Mouse (Mus musculus): ENCODE measurements around the gene Fam243. TPM values are rescaled to one million over a fixed set of nuclear protein-coding genes. Genes with fewer than 3 reads are reported as not detected.

Gene Fam243
- polyA plus RNA-seq, 1 experiment, result not detected

DNA sequence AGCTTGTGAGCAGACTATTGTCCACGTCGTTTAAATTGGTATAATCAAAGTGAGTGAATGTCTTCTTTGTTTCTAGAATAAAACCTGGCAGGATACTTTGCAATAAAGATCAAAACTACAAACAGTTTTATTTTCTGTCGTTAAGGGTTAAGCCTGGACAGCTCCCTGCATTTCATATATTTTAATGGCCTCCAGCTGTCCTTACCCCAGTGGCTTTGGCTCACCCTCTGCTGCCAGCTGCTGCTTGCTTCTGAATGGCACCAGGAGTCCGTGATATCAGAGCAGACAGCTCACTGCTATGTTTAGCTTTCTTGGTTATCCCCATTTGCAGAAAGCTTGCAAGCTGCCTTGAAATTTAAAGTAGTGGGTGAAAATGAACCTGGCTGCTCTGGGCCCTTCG is 19.3 kb downstream of the Fam243 start:
- TF ChIP-seq FLI1 (IDR thresholded peaks at IDR 0.05; ENCODE audit: low read length) (no peak), GATA1 (IDR thresholded peaks at IDR 0.05; ENCODE audit: borderline replicate concordance, low read length) (no peak)
- Histone ChIP-seq H3K4me1 (peaks cover 69% of the 10 kb centered on the region), H3K9me3 (no peaks in the 10 kb centered on the region)

GRCm38 (mm10) chr16:92301412-92301806 is 19.8 kb downstream of the Fam243 start:
- Histone ChIP-seq H3K27me3 (replicated peaks) (peaks cover 4% of the 10 kb centered on the region), H3K4me1 (peaks cover 73% of the 10 kb centered on the region), H3K36me3 (replicated peaks; ENCODE audit: low read length) (peaks cover 16% of the 10 kb centered on the region), H3K9me3 (no peaks in the 10 kb centered on the region), H3K4me3 (replicated peaks) (peak overlapping the region; percentile 95)
- TF ChIP-seq GATA1 (IDR thresholded peaks at IDR 0.05; ENCODE audit: borderline replicate concordance, low read length) (no peak), FLI1 (IDR thresholded peaks at IDR 0.05; ENCODE audit: low read length) (no peak)

More for the DNA sequence above, 19.3 kb downstream of the Fam243 start:
- Histone ChIP-seq H3K4me3 (replicated peaks) (peak overlapping the region; percentile 95), H3K36me3 (replicated peaks; ENCODE audit: low read length) (peaks cover 22% of the 10 kb centered on the region), H3K27me3 (replicated peaks) (no peaks in the 10 kb centered on the region)

DNA sequence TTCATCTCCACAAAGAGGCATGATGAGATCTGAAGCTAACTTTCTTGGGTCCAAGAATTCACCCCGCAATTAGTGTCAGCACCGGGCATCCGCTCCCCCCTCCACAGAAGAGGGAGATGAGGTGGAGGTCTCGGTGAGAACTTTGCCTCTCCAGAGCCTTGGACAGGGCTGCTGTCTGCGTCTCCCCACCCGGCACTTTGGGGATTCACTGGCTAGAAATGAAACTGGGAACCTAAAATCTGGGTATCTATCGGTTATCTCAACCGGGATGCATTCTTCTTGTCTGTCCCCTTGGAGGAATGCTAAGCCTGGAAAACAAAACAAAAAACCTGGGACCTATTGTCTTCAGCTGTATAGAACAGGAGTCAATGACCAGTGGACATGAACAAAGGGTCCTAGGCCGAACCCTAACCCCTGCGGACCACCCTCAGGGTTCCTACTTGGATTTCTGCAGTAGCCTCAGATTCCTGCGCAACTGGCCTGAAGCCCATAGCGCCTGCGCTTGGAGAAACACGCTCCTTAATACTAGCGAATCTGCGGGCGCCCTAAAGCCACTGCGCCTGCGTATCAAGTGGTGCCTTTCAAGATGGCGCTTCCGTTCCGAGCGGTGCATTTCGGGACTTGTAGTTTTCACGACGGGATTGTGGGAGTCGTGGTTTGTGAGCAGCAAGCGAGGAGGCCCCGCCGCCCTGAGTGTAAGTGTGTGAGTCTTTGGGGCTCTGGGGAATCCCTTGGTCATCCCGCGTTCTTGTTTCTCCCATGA is 20.4 kb downstream of the Fam243 start, which contains the start of gene Smim11:
Gene Smim11 (plus strand): TSS at position 638 of the 763 bp plus-strand sequence.
- Histone ChIP-seq H3K36me3 (replicated peaks; ENCODE audit: low read length) (peaks cover 10% of the 10 kb centered on the region), H3K4me3 (replicated peaks) (peak within 1 kb of the TSS; percentile 95), H3K27me3 (replicated peaks) (peaks cover 5% of the 10 kb centered on the region), H3K4me1 (peaks cover 75% of the 10 kb centered on the region), H3K9me3 (no peaks in the 10 kb centered on the region)
- peak; percentile 98 for TF ChIP-seq GATA1 (IDR thresholded peaks at IDR 0.05; ENCODE audit: borderline replicate concordance, low read length)
- no peak for TF ChIP-seq FLI1 (IDR thresholded peaks at IDR 0.05; ENCODE audit: low read length)

- no peak for TF ChIP-seq FLI1 (IDR thresholded peaks at IDR 0.05; ENCODE audit: low read length)
- TF ChIP-seq GATA1 (IDR thresholded peaks at IDR 0.05; ENCODE audit: borderline replicate concordance, low read length), result no peak
Observed at GRCm38 (mm10) chr16:92295328-92295727, 25.9 kb downstream of the Fam243 start.

GRCm38 (mm10) chr16:92294267-92294970 is 26.8 kb downstream of the Fam243 start:
- Histone ChIP-seq H3K4me1 (peaks cover 56% of the 10 kb centered on the region), H3K36me3 (replicated peaks; ENCODE audit: low read length) (no peaks in the 10 kb centered on the region), H3K9me3 (no peaks in the 10 kb centered on the region), H3K4me3 (replicated peaks) (no peak overlapping the region), H3K27me3 (replicated peaks) (peaks cover 33% of the 10 kb centered on the region)
- TF ChIP-seq GATA1 (IDR thresholded peaks at IDR 0.05; ENCODE audit: borderline replicate concordance, low read length), result no peak
- TF ChIP-seq FLI1 (IDR thresholded peaks at IDR 0.05; ENCODE audit: low read length), result no peak

More at GRCm38 (mm10) chr16:92295328-92295727, 25.9 kb downstream of the Fam243 start:
- Histone ChIP-seq H3K27me3 (replicated peaks) (peaks cover 32% of the 10 kb centered on the region), H3K4me1 (peaks cover 65% of the 10 kb centered on the region), H3K36me3 (replicated peaks; ENCODE audit: low read length) (no peaks in the 10 kb centered on the region), H3K9me3 (no peaks in the 10 kb centered on the region), H3K4me3 (replicated peaks) (no peak overlapping the region)

GRCm38 (mm10) chr16:92292101-92292500 is 29.1 kb downstream of the Fam243 start, which contains the start of gene Kcne2:
Gene Kcne2 (plus strand): TSS chr16:92292389.
- H3K4me3 ChIP-seq (replicated peaks), result no peak within 1 kb of the TSS
- H3K27me3 ChIP-seq (replicated peaks), result peaks cover 39% of the 10 kb centered on the region
- TF ChIP-seq FLI1 (IDR thresholded peaks at IDR 0.05; ENCODE audit: low read length) (no peak), GATA1 (IDR thresholded peaks at IDR 0.05; ENCODE audit: borderline replicate concordance, low read length) (no peak)
- H3K36me3 ChIP-seq (replicated peaks; ENCODE audit: low read length), result no peaks in the 10 kb centered on the region
- peaks cover 36% of the 10 kb centered on the region for H3K4me1 ChIP-seq
- H3K9me3 ChIP-seq, result peaks cover 7% of the 10 kb centered on the region; the same call in 1 of the 2 replicates

DNA sequence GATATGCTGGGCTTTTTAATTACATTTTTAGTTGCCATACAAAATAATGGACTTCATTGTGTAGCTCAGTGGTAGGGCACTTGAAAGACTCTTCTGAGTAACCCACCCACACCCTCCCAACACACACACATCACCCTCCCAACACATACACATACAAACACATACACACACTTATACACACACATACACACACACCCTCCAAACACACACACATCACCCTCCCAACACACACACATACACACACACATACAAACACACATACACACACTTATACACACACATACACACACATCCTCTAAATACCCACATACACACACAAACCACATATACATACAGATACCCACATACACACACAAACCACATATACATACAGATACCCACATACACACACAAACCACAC is 31.2 kb downstream of the Fam243 start:
- Histone ChIP-seq H3K4me3 (replicated peaks) (no peak overlapping the region), H3K9me3 (peaks cover 7% of the 10 kb centered on the region; the same call in 1 of the 2 replicates), H3K27me3 (replicated peaks) (peaks cover 45% of the 10 kb centered on the region), H3K4me1 (peaks cover 25% of the 10 kb centered on the region), H3K36me3 (replicated peaks; ENCODE audit: low read length) (no peaks in the 10 kb centered on the region)
- no peak for TF ChIP-seq GATA1 (IDR thresholded peaks at IDR 0.05; ENCODE audit: borderline replicate concordance, low read length)
- no peak for TF ChIP-seq FLI1 (IDR thresholded peaks at IDR 0.05; ENCODE audit: low read length)

DNA sequence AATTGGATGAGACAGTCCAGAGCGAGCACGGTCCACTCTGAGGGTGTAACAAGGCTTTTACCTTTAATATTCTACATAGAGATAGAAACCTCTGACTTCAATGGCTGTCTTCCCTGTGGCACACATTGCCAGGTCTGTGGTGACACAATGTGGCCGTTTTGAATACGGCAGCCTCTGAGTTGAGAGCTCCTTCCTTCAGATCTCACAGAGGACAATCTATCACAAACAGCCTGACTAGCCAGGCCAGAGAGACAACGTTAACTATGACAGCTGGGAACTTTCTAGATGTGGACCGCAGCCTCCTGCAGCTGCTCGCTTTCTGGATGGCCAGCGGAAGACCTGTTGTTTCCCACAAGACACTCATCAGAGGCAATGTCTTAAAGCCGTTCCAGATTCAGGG is 32.5 kb downstream of the Fam243 start:
- peaks cover 50% of the 10 kb centered on the region for H3K27me3 ChIP-seq (replicated peaks)
- H3K4me1 ChIP-seq, result peaks cover 16% of the 10 kb centered on the region
- H3K36me3 ChIP-seq (replicated peaks; ENCODE audit: low read length), result no peaks in the 10 kb centered on the region
- peaks cover 7% of the 10 kb centered on the region; the same call in 1 of the 2 replicates for H3K9me3 ChIP-seq
- TF ChIP-seq GATA1 (IDR thresholded peaks at IDR 0.05; ENCODE audit: borderline replicate concordance, low read length), result no peak
- H3K4me3 ChIP-seq (replicated peaks), result no peak overlapping the region

DNA sequence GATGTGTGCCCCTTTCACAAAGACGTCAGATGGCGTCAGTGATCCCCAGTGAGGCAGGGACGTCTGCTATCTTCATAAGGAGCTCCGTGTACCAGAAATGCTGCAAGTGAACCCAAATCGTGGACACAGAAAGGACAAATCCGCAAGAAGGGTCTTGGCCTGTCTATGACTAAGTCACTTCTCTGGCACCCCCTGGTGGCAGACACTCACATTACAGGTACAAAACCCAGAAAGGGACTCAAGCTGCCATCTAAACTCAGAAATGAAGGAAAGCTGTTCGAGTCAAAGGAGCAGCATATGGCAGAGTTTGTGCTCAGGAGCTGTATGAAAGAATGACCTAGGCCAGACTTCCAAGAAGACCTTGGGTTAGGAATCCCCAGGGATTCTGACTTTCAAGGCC is 34.6 kb downstream of the Fam243 start:
- H3K9me3 ChIP-seq, result peaks cover 7% of the 10 kb centered on the region; the same call in 1 of the 2 replicates
- H3K4me3 ChIP-seq (replicated peaks), result no peak overlapping the region
- peaks cover 52% of the 10 kb centered on the region for H3K27me3 ChIP-seq (replicated peaks)
- TF ChIP-seq FLI1 (IDR thresholded peaks at IDR 0.05; ENCODE audit: low read length) (no peak), GATA1 (IDR thresholded peaks at IDR 0.05; ENCODE audit: borderline replicate concordance, low read length) (no peak)
- H3K4me1 ChIP-seq, result peaks cover 15% of the 10 kb centered on the region
- H3K36me3 ChIP-seq (replicated peaks; ENCODE audit: low read length), result no peaks in the 10 kb centered on the region

GRCm38 (mm10) chr16:92285068-92285467 is 36.2 kb downstream of the Fam243 start:
- Histone ChIP-seq H3K9me3 (peaks cover 7% of the 10 kb centered on the region; the same call in 1 of the 2 replicates), H3K27me3 (replicated peaks) (peaks cover 51% of the 10 kb centered on the region), H3K36me3 (replicated peaks; ENCODE audit: low read length) (no peaks in the 10 kb centered on the region), H3K4me1 (peaks cover 4% of the 10 kb centered on the region; the same call in 1 of the 2 replicates), H3K4me3 (replicated peaks) (no peak overlapping the region)
- TF ChIP-seq GATA1 (IDR thresholded peaks at IDR 0.05; ENCODE audit: borderline replicate concordance, low read length) (no peak), FLI1 (IDR thresholded peaks at IDR 0.05; ENCODE audit: low read length) (no peak)
